Mouse (Mus musculus) kidney, adult 2 months (tissue): ENCODE results near the gene Nkain4. TPM values are rescaled to one million over a fixed set of nuclear protein-coding genes. Genes with fewer than 3 reads are reported as not detected.

Experiments used
- DNase-seq: peaks from one replicate; pipeline ENCODE4 v3.0.0; 2021
- H3K27ac ChIP-seq: fragments of 200-500 bp; 2 replicates; pipeline ENCODE4 v1.5.1; 2012; ENCODE audit warnings: low read depth, low read length, control low read depth, inconsistent platforms; ENCODE audit not compliant: insufficient read depth
- H3K27me3 ChIP-seq: fragments of 200-500 bp; replicated peaks from 2 replicates; pipeline ENCODE4 v1.6.1; 2012; ENCODE audit warnings: mild to moderate bottlenecking, moderate library complexity, low read length, inconsistent platforms; ENCODE audit not compliant: control insufficient read depth, insufficient read depth
- H3K36me3 ChIP-seq: fragments of 200-500 bp; 2 replicates; pipeline ENCODE4 v1.6.1; 2012; ENCODE audit warnings: mild to moderate bottlenecking, moderate library complexity, low read length, inconsistent platforms; ENCODE audit not compliant: control insufficient read depth, insufficient read depth
- H3K4me1 ChIP-seq: fragments of 200-500 bp; 2 replicates; pipeline ENCODE4 v1.6.1; 2011; ENCODE audit warnings: low read length; ENCODE audit not compliant: control insufficient read depth, insufficient read depth
- H3K4me3 ChIP-seq: fragments of 200-500 bp; 2 replicates; pipeline ENCODE4 v1.5.1; 2011; ENCODE audit warnings: mild to moderate bottlenecking, low read depth, low read length, control low read depth; ENCODE audit not compliant: insufficient read depth
- CTCF ChIP-seq: fragments of 200-500 bp; conservative IDR thresholded peaks from 2 replicates; pipeline ENCODE4 v1.5.1; 2011; ENCODE audit warnings: low read depth, mild to moderate bottlenecking, control low read depth, low read length, moderate library complexity, mixed read lengths; ENCODE audit not compliant: insufficient read depth, insufficient read length
- POLR2A ChIP-seq: fragments of 200-500 bp; IDR thresholded peaks from one replicate; pipeline ENCODE4 v1.6.1; 2011; ENCODE audit warnings: low read depth, low read length, control low read depth
- WGBS: fragments of 180-500 bp; shearing (Covaris S2); methylation state at CpG from one replicate; pipeline ENCODE4 v1.1.7; 2018; 5-methylcytosine and 5-hydroxymethylcytosine counted together
- polyA plus RNA-seq: library from polyadenylated mRNA; depleted of rRNA; stranded (reverse); fragments of >200 nt; gene quantifications from 2 replicates; pipeline ENCODE4 v1.2.3, GENCODE M21; 2012

The Nkain4 gene
- polyA plus RNA-seq, 1 experiment, result 2.0 TPM

DNA sequence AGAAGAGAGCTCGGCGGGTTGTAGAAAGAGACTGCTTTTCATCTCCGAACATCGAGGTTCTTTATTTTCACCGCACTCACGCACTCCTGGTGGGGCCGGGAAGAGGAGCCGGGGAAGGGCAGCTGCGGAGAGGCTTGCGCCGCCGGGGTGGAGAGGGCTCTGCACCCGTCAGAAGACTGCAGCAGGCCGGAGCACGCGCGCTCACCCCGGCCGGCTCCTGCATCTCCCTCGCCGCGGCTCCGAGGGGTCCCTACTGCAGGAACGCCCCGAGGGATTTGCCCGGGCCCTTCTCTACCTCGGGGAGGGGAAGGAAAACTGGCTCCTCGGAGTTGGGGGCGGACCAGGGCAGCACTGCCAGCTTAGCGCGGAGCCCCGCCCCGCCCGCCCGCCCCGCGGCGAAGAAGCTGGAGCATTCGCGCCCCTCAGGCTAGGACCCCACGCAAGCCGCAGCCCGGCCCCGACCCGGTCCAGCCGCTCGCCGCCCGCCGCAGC is 60.9 kb downstream of the Nkain4 start:
- Histone ChIP-seq H3K36me3 (no peaks in the 10 kb centered on the region), H3K4me1 (no peaks in the 10 kb centered on the region), H3K27me3 (peaks cover 6% of the 10 kb centered on the region), H3K4me3 (no peak overlapping the region), H3K27ac (no peak overlapping the region)
- under 1% methylated on average over 42 of the region's 50 CpGs for WGBS
- DNase-seq, result no peak
- TF ChIP-seq POLR2A (no peak), CTCF (no peak)

GRCm38 (mm10) chr2:180892841-180893521 is 61.5 kb downstream of the Nkain4 start:
- no peak overlapping the region for H3K27ac ChIP-seq
- no peaks in the 10 kb centered on the region for H3K4me1 ChIP-seq
- no peak for TF ChIP-seq CTCF
- no peak for TF ChIP-seq POLR2A
- DNase-seq, result no peak
- 1% methylated on average over 96 of the region's 97 CpGs for WGBS
- H3K36me3 ChIP-seq, result no peaks in the 10 kb centered on the region
- H3K4me3 ChIP-seq, result peak overlapping the region; percentile 35; the same call in 1 of the 2 replicates
- H3K27me3 ChIP-seq, result peaks cover 6% of the 10 kb centered on the region

DNA sequence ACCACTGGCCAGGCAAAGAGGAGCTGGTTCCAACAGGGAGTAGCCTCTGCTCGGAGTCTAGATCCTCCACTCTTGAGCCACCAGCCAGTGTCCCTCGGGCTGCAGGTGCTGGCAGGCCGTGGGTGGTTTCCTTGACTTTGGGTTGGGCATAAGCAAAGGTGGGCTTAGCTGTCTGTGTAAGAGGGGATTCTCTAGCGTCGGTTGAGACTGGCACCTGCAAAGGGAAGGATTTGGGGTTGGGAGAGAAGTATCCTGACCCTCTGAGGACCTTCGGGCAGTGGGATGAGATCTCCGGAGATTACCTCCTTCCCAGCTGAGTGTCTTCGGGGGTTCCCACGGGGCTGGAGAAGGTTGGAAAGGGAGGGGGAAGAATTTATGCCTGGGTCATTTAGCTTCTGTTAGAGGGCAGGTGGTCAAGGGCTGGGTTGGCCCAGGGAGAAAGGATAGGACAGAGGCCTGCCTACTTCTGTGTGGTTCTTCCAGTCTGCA is 62.6 kb downstream of the Nkain4 start:
- DNase-seq, result no peak
- TF ChIP-seq POLR2A (no peak), CTCF (no peak)
- Histone ChIP-seq H3K4me3 (no peak overlapping the region), H3K36me3 (no peaks in the 10 kb centered on the region), H3K27me3 (peaks cover 6% of the 10 kb centered on the region), H3K4me1 (no peaks in the 10 kb centered on the region), H3K27ac (no peak overlapping the region)
- 6% methylated on average over 9 of the region's 9 CpGs for WGBS

DNA sequence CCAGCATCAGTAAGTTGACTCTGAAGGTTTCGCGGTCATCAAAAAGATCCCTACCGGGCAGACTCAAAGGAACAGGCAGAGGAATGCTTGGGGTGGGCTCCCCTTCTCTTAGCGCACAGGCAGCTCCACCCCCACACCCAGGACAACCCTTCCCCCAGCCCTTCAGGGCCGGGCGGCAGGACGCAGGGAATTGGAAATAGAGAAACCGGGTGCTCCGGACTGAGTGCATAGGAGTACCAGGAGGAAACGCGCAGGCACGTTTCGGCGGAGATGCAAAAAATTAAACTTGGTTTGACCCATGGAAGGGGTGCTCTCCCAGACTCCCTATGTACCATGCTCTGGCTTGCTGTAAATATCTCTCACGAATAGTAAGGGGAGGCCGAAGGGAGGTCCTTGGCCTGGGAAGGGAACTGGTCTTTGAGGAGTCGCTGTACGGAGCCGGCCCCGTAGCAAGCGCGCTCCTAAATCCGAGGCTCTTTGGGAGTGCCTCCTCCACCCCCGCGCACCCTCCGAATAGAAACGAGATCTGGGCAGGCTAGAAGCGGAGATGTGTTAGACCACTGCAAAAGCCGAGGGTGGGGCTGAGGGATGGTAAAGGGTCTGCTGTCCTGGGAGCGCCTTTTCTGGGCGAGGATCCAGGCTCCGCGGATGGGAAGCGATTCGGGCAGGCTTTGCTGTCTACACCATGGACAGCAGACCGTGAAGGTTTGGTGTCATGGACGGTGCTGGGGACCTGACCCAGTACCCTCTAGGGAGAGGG is 63.2 kb downstream of the Nkain4 start:
- 1% methylated on average over 37 of the region's 37 CpGs for WGBS
- Histone ChIP-seq H3K36me3 (no peaks in the 10 kb centered on the region), H3K4me3 (no peak overlapping the region), H3K27me3 (peaks cover 6% of the 10 kb centered on the region), H3K4me1 (no peaks in the 10 kb centered on the region), H3K27ac (no peak overlapping the region)
- no peak for DNase-seq
- TF ChIP-seq POLR2A (no peak), CTCF (no peak)

DNA sequence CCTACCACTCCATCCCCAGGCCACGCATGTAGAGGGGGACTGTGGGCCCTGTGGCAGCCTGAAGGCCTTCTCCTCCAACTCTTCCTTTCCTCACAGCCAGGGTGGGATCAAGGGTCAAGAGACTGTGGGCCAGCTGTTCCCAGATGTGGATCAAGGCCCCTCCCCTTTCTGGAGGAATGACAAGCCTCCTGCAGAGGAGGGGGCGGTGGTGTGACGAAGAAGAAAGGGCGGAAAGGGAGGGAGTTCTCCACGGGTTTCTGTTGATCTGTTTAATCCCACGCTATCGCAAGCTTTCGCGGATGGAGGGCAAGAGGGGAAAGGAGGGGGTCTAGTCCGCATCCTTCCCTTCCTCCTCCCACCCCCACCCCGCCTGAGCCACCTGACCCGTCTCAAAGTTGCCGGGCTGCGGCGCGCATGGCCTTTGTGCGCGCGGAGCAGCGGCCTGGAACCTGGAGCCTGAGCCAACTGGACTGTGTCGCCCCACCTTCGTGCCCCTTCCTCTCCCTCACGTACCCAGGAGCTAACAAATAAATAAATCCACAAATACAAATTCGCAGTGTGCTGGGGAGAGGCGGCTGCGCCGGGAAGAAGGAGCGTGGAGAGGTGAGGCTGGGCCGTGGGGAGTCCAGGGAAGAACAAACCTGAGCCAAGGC is 64.0 kb downstream of the Nkain4 start:
- peaks cover 6% of the 10 kb centered on the region for H3K27me3 ChIP-seq
- TF ChIP-seq CTCF (no peak), POLR2A (no peak)
- H3K36me3 ChIP-seq, result no peaks in the 10 kb centered on the region
- H3K27ac ChIP-seq, result no peak overlapping the region
- no peaks in the 10 kb centered on the region for H3K4me1 ChIP-seq
- H3K4me3 ChIP-seq, result no peak overlapping the region
- no peak for DNase-seq
- 3% methylated on average over 29 of the region's 29 CpGs for WGBS

DNA sequence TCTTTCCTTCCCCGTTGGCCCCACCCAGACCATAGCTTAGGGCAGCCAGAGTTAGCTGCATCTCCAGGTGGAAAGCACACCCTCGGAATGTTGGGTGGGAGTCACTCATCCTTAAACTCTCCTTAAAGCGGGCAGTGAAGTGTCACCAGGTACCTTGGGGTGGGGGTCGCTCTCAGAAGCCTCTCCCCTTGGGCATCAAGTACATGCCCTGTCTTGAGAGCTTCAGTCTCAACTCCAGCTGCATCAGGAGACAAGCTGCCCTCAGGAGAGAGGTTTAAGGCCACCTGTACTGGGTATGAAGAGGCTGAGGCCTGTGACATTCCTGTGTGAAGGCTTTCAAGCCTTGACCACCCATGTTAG is 64.6 kb downstream of the Nkain4 start:
- no peak overlapping the region for H3K4me3 ChIP-seq
- no peak for DNase-seq
- no peak overlapping the region for H3K27ac ChIP-seq
- no peaks in the 10 kb centered on the region for H3K4me1 ChIP-seq
- TF ChIP-seq POLR2A, result no peak
- no peak for TF ChIP-seq CTCF
- no peaks in the 10 kb centered on the region for H3K36me3 ChIP-seq
- peaks cover 6% of the 10 kb centered on the region for H3K27me3 ChIP-seq
- 20% methylated on average over 4 of the region's 4 CpGs for WGBS

- no peak for DNase-seq
- no peak overlapping the region for H3K27ac ChIP-seq
- no peak overlapping the region for H3K4me3 ChIP-seq
- TF ChIP-seq CTCF (no peak), POLR2A (no peak)
- no peaks in the 10 kb centered on the region for H3K36me3 ChIP-seq
- WGBS, result 19% methylated on average over 19 of the region's 19 CpGs
- H3K27me3 ChIP-seq, result peaks cover 5% of the 10 kb centered on the region
- no peaks in the 10 kb centered on the region for H3K4me1 ChIP-seq
Measured at GRCm38 (mm10) chr2:180889271-180889920, 65.1 kb downstream of the Nkain4 start.
